Mouse (Mus musculus): Measurements from ENCODE around the gene Zfp579.
"Not testable (repeated sequence)": the region's sequence is repeated elsewhere in the genome, so short reads cannot be mapped to it uniquely, and the experiment has no call there.

Gene Zfp579

DNA sequence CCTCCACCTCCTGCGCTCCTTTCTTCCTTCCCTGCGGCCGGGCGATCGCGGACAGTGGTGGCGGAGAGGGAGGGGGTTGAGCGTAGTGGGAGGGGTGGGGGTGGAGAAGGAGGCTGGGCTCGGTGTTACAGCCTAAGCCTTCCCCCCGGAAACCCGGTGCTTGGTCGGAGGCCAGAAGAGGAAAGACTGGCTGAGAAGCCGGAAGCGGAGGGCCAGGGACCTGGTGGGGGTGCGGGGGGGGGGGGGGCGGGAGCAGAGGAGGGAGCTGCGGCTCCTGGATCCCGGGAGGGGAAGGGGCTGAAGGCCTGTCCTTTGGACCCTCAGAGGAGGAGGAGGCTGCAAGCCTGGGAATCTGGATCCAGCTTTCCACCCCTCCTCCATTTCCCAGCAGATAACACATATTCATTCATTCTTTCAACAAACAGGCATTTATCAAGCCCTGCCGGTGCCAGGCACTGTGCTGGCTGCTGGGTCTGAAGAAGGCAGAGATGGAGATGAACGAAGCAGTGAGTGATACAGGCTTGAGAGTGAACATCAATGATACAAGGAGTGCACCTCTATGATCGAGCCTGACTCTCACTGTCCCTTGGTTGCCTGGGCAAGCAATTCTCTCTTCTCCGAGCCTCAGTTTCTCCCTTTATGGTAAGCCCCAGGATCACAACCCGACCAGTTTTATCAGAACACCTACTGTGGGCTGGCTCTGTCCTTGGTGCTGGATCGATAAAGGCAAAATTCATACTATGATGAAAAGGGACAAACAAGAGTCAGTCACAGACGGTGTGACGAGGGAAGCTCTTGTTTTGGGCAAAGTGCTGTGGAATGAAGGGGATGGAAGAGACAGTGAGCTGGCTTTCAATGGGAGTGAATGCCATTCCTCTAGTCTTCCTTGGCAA, at the start of gene Zfp579:
TSS of gene Zfp579 (minus strand) at position 156 of the 893 bp plus-strand sequence.
- DNase-seq = peak; percentile 90

DNA sequence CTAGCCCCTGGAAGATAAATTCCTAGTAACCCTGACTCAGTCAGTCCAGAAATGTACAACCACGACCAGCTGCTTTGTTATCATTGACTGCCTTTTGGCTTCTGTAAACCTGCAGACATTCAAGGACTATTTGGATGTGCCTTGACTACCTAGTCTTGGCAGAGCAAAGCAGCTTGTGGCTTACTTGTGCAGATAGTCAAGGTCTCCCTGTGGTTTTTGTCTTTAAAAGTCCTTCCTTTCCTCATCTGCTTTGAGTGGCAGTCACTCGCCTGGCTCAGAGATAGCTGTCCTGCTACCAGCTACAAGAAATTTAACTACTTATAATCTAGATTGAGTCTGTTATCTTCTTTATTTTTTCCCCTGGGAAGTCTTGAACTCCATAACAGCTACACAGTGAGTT, 49.0 kb upstream of the Zfp579 start:
- no peak for DNase-seq

DNA sequence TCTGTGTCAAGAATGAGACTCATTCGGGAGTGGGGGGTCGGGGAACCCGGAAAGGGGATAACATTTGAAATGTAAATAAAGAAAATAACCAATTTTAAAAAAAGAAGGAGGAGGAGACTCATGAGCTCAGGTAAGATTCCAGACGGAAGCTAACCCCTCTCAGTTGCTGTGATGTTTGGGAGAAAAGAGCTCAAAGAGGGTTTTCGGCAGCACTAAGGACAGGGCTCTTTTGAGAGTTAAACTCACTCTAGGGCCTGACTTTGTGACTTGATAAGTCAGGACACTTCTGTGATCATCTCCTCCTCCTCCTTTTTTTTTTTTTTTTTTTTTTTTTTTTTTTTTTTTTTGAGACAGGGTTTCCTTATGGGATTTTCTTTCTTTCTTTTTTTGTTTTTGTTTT, 43.0 kb upstream of the Zfp579 start:
- DNase-seq = no peak

DNA sequence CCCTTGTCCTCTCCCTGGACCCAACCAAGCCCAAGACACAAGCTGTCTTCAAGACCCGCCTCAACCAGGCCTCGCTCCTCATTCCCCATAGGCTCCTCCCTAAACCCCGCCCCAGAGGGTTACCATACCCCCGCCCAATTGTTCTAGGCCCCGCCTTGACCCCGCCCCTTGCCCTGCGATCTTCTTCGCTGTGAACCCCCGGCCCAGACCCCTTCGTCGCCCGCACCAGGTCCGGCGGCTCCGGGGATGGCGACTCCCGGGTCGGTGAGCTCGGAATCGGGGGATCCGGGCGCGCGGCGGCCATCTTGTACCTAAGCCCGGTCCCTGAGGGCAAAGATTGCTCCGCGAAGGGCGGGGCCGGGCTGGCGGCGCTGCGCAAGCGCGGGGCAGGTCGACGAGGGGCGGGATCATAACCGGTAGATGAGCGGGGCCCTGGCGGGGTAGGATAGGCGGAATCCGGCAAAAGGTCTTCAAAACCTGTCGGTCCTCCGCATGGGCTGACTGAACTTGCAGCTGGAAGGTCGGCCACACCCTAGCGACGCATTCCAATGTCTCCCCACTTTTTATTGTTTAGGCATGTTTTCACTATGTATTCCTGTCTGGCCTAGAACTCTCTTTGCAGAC, 42.3 kb upstream of the Zfp579 start, which contains the start of gene Zfp784:
TSS of gene Zfp784 (minus strand) at position 338 of the 624 bp plus-strand sequence.
- peak; percentile 95 for DNase-seq

DNA sequence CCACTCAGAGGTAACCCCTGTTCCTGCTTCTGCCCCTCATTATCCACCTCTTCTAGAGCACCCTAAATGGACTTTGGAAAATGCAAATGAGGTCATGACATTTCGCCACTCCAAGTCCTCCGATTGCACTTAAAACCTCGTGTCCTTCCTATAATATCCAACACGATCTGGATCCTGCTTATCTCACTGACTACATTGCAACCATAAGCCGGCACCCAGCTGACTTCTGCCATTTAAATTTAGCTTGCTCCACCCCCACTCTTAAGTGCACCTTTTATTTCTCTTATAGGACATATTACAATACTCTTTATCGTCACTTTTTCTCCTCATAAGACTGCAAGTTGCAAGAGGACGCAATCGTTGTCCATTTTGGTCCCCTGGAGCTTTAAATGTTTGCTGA, 41.5 kb upstream of the Zfp579 start:
- DNase-seq = no peak

DNA sequence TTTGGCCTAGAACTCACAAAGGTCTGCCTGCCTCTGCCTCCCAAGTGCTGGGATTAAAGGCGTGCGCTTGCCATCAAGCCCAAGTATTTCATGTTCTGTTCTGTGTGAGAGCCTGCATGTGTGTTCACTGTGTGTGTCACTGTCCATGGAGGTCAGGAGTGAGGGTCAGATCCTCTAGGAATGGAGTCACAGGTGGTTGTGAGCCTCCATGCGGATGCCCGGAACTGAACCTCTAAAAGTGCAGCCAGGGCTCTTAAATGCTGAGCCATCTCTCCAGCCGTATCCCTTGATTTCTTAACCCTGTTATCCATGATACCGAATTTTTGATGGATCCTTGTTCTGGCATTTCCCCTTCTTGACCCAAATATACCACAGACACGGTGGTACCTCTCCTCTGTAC, 41.1 kb upstream of the Zfp579 start:
- no peak for DNase-seq

DNA sequence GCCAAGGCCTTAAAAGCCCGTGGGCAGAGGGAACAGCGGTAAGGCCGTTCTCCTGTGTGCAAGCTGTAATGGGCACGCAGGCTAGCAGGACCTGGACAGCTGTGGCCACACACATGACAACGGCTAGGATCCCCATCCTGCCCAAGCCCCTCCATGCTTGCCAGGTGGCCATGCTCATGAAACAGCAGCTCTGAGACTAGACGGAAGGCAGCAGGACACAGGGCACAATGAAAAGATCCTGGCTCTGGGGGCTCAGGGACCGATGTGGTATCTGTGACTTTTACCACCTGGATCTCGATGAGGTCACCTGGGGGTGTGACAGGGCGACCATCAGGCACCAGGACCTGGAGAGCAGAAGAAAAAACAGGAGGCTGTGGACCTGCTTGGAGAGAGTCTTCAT, 40.2 kb upstream of the Zfp579 start:
- no peak for DNase-seq

DNA sequence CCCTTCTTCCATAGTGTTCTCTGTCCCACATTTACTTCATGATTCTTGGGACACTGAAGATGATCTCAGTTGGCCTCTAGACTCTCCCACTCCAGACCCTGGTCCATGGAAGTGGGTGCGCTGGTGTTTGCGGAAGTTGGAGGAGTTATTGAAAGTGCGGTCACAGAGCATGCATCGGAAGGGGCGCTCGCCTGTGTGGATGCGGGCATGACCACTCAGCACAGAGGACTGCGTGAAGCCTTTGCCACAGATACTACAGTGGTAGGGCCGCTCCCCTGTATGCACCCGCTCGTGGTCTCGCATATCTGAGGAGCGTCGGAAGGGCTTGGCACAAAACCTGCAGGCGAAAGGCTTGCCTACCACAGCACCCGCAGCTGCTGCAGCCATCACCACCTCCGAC, 39.7 kb upstream of the Zfp579 start:
- DNase-seq = no peak

DNA sequence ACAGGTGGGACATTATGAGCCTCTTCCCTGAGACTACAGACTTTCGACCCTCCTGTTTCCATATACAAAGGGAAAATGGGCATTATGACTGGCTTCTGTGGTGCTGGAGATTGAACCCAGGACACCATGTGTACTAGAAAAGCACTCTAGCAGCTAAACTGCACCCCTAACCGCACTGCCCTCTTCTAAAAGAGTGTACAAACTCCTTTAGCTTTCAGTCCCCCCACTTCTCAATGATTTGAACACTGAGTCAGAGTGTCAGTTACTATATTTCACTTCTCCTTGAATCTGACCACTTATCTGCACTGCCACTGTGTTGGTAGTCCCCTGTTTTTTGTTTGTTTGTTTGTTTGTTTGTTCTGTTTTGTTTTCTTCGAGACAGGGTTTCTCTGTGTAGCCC, 37.9 kb upstream of the Zfp579 start, which contains the start of gene 4632433K11Rik:
TSS of gene 4632433K11Rik (plus strand) at position 301 of the 400 bp plus-strand sequence.
- no peak for DNase-seq

DNA sequence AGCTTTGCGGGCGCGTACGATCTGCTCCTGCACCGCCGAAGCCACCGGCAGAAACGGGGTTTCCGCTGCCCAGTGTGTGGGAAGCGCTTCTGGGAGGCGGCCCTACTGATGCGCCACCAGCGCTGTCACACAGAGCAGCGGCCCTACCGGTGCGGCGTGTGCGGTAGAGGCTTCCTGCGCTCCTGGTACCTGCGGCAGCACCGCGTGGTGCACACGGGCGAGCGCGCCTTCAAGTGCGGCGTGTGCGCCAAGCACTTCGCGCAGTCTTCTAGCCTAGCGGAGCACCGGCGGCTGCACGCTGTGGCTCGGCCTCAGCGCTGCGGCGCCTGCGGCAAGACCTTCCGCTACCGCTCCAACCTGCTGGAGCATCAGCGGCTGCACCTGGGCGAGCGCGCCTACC, 35.5 kb upstream of the Zfp579 start:
- no peak for DNase-seq

DNA sequence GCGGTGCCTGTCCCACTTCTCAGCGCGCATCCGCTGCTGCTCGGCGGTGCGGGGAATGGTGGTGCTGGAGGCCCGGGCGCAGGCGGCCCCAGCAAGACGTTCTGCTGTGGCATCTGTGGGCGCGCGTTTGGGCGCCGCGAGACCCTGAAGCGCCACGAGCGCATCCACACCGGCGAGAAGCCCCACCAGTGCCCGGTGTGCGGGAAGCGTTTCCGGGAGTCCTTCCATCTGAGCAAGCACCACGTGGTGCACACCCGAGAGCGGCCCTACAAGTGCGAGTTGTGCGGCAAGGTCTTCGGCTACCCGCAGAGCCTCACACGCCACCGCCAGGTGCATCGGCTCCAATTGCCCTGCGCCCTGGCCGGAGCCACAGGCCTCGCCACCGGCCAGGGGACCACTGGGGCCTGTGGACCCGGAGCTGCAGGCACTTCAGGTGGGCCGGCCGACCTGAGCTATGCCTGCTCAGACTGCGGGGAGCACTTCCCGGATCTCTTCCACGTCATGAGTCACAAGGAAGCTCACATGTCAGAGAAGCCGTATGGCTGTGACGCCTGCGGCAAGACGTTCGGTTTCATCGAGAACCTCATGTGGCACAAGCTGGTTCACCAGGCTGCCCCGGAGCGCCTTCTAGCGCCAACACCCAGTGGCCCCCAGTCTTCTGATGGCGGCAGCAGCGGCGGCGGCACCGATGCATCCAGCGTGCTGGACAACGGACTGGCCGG, 34.8 kb upstream of the Zfp579 start:
- no peak for DNase-seq

DNA sequence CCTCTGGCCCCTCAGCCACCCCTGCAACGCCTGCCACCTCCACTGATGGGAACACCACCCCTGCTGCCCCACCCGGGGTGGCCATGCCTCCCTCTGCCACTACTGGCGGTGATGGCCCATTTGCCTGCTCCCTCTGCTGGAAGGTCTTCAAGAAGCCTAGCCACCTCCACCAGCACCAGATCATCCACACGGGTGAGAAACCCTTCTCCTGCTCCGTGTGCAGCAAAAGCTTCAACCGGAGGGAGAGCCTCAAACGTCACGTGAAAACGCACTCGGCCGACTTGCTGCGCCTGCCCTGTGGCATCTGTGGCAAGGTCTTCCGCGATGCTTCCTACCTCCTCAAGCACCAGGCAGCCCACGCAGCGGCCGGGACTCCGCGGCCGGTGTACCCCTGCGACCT, 34.0 kb upstream of the Zfp579 start:
- DNase-seq = no peak

DNA sequence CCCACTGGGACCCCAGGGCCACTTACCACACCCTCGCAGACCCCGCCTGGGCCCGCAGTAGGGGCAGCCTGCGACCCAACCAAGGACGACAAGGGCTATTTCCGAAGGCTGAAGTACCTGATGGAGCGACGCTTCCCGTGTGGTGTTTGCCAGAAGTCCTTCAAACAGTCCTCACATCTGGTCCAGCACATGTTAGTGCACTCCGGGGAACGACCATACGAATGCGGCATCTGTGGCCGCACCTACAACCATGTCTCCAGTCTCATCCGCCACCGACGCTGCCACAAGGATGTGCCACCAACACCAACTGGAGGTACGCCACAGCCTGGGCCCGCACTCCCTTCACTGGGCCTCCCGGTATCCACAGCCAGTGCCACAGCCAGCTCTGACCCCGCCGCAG, 33.6 kb upstream of the Zfp579 start:
- no peak for DNase-seq

DNA sequence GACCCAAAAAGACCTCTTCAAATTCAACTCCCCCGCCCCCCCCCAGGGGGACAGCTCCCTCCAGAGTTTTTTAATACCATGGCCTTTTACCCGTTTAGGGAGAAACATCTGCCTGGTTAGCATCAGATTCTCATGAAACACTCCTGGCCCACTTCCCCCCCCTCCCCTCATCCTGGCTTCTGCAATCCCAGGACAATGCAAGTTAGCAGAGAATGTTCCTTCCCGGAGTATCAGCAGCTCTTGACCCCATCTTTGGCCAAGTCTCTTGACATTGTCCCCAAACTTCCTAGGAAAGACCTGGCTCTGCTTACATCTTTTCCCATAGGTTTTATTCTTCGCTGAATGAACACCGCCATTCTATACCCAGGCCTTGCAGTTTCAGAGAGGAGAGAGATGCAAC, 25.2 kb upstream of the Zfp579 start:
- DNase-seq = no peak

DNA sequence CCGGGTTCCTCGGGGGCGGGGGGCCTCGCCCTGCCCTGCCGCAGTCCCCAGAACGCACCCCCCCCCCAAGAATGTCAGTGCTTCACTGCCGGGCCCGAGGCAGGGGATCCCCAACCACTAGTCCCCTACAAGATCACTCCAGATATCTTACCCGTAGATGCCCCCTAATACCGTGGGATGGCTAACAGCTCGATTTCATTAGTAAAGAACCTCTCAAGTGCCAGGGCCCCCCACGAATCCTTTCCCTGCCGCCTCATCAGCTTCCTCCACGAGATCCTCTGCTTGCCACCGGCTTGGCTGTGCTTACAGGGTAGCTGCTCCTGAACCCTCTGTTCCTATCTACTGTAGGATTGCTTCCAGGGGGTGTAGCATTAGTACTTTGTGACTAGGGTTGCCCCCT, 24.7 kb upstream of the Zfp579 start:
- DNase-seq = no peak

DNA sequence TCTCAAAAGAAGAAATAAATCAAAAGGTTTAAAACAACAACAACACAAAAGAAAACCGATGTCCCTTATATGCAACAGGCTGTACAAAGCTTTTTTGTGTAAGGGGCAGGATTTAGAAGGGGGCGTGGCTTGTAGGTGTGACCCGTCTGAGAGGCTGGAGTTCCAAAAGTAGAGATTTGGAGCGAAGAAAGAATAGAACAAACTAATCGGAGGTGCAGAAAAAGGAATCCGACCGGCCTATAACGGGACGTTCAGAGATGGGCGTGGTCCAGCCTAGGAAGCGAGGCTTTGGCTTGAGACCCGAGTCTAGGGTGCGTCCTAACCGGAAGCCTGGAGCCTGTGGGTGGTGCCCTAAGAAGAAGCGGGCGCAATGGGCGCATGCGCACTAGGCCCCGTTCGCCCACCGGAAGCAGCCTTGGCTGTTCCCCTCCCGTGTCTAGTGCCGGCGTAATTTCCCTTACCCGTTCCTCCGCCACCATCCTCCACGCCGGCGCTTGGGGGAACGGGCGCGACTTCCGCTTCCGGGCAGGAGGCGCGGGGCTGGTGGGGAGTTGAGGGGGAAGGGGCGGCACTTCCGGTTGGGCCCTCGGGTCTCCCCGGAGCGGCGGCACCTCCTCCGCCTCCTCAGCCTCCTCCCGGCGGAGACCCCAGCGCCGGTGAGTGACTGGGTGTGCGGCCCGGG, 24.2 kb upstream of the Zfp579 start, which contains the start of the genes Zfp865 and Ccdc106:
TSS of gene Zfp865 (plus strand) at position 377 of the 682 bp plus-strand sequence.
TSS of gene Ccdc106 (plus strand) at position 554 of the 682 bp plus-strand sequence.
- peak; percentile 99 for DNase-seq

DNA sequence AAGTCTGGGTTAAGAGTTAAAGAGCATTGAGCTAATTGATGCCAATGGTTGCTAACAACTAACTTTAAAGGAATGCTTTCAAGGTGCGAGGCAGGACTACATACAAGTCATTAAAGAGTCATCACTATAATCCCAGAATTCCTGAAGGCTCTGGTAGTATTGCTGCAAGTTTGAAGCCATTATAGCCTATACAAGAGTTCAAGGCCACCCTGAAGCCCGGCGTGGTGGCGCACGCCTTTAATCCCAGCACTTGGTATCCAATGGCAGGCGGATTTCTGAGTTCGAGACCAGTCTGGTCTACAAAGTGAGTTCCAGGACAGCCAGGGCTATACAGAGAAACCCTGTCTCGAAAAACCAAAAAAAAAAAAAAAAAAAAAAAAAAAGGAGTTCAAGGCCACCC, 23.6 kb upstream of the Zfp579 start:
- DNase-seq = not testable (repeated sequence)

DNA sequence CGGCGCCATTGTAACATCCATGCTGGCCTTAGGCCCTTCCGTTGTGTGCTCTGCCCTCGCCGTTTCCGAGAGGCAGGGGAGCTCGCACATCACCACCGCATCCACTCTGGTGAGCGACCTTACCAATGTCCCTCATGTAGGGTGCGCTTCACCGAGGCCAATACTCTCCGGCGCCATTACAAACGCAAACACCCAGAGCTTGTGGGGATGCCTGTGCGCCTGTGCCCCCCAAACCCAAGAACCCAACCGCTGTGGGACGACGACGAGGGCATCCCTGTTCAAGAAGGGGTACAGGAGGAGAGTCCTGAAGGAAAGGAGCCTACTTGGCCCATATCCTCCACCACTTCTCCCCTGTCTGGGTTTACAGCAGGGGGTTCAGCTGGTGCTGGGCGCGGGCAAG, 22.0 kb upstream of the Zfp579 start:
- no peak for DNase-seq

DNA sequence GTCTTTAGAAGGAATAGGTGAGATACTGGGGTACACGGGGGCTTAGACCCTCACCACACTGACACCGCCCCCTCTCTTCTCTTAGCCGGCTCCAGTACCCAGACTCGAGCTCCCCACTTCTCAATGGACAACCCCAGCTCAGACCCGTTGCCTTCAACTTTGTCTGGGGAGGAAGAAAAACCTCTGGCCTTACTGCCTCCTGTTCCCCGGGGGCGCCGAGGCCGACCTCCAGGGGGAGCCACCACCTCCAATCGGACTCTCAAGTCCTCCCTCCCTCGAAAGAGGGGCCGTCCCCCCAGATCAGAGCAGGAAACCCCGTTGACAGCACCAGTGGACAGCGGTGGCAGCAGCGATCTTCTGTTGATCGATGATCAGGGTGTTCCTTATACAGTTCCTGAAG, 21.4 kb upstream of the Zfp579 start:
- DNase-seq = no peak

DNA sequence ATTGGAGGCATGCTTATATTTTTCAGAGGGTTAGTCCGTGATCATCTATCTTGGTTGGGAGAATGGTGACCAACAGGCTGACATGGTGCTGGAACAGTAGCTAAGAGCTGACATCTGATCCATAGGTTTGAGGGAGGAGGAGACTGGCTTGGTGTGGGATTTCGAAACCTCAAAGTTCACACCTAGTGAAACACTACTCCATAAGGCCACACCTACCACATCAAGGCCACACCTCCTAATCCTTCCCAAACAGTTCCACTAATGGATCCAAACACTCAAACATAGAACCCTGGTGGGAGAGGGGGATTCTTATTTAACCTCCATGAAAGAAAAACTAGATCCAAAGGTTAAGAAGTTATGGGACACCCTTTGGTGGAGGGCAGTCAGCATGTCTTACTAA, 21.0 kb upstream of the Zfp579 start:
- no peak for DNase-seq

DNA sequence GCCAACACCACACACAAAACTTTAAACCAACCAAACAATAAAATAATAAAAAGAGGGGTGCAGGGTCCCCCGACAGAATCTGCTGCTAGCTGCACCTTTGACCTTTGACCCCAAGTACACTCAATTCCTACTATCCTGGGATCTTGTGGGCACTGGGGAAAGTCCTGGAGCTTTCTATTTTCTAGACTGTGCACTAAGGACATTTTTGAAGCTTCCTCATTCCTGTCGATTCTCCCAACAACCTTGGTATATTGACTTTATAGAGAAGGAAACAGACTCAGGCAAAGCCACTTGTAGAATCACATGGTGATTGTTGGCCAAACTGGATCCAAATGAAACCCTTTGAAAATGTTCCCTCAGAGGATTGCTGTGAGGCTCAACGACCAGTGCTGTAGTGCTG, 20.1 kb upstream of the Zfp579 start:
- no peak for DNase-seq

DNA sequence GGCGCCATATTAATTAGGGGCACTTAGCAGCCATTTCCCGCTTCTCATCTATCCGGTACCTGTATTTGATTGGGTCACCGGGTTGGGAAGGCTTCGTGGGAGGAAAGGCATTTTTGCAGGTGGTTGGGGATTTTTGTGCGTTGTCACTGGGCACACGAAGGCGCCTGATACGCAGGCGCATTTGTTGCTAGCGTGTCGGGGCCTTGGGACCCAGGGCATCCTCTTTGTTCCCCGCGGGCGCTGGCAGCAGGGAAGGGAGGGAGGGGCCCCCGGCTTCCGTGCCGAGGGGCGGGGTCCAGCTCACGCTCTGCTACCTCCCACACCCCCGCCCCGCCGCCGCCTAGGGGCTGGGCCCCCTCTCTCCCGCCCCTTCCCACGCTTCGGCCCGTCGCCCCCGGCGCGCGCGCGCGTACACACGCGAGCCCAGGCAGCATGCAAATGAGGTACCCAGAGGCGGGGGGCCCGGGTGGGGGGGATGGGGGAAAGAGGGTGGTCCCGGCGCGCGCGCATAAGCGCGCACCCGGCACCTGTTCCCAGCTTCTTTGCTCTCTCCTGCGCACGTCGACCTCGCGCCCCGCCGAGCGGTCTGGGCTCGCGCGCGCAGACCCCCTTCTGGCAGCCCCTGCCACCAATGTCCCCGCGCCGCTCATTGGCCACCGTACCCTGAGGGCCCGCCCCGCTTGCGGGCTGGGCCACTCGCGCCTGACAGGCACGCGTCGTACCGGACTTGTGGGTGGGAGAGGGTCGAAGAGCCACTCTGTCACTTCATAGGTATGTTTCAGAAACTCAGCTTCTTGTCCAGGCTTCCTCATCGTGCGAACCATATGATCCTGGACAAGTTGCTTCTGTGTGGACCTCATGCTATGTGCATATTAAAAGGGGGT, 19.4 kb upstream of the Zfp579 start, which contains the start of gene Gm44973:
TSS of gene Gm44973 (plus strand) at position 379 of the 884 bp plus-strand sequence.
- peak; percentile 96 for DNase-seq
